Mouse (Mus musculus): Measurements from ENCODE around the gene Tmbim6.
A peak's percentile ranks its signal among the peaks of the same experiment; 100 is the strongest.
"Not testable (repeated sequence)": the region's sequence is repeated elsewhere in the genome, so short reads cannot be mapped to it uniquely, and the experiment has no call there.

The Tmbim6 gene

DNA sequence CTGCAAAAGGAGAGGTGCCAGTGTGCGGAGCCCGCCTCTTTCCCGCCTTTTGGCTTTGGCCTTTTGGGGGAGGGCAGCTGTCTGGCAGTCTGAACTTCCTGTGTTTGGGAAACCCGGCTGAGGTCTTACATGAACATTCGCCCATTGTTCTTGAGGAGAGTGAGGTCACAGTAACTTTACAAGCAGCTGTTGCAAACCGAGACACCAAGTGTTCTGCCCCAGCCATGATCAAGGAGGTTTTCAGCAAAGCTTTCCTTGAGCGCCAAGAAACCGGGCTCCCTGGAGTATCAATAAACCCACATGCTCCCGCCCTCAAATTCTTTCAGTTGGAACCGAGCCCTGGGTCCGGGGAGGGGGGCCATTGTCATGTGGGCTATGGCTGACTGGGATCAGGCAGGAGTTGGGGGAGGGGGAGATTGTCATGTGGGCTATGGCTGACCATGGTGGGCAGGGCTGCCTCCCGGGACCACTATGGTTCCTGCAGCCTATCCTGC lies 27.9 kb downstream of the Tmbim6 start:
- no peak for DNase-seq

DNA sequence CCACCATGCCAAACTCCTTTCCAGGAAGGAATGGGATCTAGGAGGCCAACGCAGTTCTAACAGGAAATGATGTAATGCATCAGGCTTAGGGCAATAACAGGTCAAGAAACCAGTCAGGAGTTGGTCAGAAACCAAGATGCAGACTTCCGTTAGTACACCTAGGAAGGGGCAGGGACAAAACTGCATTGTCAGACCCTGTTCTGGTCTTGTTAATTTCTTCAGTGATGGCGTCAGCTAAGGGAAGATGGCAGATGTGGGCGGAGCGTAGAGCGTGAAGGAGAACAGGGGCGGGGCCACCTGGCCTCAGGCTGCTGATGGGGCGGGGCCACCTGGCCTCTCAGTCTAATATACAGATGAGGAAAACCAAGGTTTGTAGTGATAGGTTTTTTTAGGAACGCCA lies 28.5 kb downstream of the Tmbim6 start:
- no peak for DNase-seq

DNA sequence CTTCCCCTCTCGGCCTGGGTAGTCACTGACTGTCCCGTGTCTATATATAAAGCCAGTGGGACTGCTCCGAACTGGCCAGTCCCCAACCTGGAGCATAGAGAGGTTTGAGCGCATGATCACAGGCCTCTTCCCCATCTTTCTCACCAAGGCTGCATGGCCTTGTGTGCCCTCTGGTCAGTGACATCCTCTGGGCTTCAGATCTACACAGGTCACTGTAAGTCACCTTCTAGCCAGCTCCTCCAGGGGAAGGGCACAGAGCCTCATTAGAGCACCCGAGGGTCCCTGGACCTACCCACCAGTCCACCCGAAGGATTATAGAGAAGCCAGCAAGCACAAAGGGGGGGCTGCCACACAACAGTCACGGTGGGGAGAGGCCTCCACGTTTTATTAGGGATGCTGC lies 29.0 kb downstream of the Tmbim6 start:
- no peak for DNase-seq

DNA sequence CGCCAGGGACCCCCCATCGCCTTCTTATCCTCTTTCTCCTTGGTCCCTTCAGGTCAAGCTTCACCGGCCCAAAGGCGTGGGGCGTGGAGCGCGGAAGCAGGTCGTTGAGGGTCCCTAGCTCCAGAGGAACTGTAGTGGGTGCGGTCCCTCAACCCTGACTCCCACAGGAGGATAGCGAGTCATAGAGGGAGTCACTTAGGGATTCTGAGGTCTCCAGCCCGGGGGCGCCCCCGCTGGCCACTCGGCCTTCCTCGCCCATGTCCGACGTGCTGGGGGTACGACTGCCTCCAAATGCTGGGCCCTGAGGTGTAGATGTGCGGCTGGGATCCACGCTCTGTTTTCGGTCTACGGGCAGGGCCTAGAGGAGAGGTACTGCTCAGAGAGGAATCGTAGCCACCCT lies 29.9 kb downstream of the Tmbim6 start:
- DNase-seq: no peak

DNA sequence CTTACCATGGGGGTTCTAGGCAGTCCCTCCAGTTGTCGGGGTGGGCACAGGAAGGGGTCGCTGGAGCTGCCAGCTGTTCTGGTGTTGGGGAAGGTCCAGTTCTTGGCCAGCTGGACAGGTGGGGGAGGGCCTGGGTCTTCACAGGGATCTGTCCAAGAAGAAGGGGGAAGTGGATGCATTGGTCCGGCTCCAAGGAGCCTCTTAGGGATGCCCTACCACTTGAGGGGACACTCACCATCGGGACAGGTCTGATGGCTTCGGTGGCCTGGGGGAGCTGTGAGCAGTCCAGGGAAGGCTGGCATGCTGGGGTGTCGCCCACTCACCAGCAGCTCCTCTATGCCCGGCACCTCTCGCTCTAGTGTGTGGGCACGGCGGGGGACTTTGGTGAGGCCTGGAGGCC lies 30.4 kb downstream of the Tmbim6 start:
- DNase-seq: no peak

DNA sequence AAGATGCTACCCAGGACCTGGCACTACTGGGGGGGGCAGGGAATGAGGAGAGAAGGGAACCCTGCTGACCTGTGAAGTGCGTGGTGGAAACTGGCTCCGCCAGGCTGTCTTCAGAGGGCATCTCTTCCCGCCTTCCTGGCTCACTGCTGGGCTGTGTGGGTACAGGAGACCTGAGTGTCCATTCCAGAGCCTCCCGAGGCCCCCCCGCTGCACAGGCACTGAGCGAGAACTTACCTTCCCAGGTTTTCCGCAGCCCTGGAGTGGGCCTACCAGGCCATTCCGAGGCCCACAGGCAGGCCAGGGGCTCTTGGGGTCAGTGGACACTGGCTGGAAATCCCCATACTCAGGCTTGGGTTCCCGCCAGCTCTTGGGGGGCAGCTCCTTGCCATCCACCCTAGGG lies 31.2 kb downstream of the Tmbim6 start:
- no peak for DNase-seq

DNA sequence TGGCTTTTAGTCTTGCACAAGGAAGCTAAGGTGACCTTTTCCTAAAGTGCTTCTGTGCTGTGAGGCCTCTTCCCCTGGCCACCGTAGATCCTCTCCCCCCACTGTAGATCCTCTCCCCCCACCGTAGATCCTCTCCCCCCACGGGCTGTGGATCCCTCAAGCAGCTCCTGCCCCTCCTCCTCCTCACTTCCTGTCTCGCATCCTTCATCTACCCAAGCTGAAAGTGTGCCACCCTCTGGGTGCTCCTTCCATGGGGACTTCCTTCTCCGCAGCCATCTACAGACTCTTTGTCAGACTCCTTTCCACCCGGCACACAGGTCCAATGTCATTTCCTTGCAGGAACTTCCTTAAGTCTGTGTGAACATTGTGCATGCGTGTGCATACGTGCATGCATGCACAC lies 37.7 kb downstream of the Tmbim6 start:
- DNase-seq: no peak

DNA sequence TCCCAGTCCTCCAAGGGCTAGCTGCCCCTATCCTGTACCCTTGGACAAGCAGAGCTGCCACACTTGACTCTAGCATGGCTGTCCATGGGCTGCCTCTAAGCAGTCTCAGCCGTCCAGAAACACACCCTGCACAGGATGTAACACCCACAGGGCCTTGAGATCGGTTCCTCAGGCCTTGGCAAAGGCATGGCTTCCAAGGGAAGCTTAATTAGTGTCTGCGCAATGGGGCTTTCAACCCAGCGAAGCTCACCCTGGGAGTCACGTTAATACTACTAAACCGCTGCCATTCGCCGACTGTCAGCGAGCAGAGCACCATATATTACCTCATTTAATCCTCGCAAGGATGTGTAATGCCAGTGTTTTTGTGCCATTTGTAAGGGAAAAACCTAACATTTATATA lies 38.4 kb downstream of the Tmbim6 start:
- no peak for DNase-seq

DNA sequence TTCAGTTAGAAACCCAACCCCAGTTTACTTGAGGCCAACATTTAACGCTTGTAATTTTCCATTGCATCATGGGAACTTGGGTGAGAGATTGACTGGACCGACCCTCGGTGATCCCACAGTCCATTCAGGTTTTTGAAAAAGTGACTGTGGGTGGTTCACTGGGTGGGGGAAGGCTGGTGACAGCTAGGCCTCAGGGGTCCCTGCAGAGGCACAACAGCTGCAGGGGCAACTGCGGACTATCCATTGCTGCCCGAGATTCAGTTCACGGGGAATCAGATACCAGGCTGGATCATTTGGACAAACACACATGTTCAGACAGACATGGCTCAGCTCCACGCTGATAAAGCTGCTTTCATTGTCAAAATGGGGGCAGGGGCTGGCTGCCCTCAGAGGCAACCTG lies 38.8 kb downstream of the Tmbim6 start:
- no peak for DNase-seq

DNA sequence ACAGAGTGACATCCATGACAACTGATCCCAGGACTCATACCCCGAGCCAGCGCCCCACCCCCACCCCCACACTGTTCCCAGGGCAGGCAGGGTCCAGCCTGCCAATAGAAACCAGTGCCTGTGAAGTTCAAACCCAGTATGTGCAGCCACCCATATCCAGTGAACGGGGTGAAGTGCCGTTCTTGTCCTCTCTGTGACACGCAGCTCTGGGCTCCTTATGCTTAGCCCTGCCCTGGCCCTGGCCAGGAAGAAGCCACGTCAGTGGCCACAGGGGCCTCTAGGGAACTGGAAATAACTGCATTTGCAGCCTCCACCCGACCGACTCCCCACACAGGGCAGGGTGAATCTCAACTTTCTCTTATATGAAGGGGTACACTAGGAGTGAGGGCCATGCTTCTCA lies 39.3 kb downstream of the Tmbim6 start:
- no peak for DNase-seq

DNA sequence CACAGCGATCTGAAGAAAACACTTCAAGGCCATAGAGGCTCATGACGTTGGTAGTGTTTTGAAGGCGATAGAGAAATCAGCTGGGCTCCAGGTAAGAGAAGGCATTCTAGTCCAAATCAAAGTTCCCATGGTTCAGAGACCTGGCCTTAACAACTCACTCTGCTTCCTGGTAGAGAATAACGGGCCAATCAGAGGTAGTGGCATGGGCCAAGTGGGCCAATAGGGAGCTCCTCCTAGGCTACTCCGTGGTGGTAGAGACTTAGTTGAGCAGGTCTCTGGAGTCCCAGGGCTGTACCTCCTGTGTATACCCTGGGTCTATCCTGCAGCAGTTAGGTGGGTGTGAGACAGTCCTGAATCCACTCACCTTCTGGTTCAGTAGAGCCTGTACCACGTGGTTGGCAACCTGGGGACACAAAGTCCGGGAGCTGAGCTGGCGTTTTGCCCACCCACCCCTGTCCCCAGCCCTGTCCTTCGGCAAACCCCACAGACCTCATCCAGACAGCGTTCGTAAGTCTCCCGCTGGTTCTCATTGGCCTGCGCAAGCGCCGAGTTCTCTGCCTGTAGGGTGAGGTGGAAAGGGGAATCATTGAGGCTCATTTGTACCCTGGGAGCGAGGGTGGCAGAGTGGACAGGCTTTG lies 40.5 kb downstream of the Tmbim6 start:
- no peak for DNase-seq

DNA sequence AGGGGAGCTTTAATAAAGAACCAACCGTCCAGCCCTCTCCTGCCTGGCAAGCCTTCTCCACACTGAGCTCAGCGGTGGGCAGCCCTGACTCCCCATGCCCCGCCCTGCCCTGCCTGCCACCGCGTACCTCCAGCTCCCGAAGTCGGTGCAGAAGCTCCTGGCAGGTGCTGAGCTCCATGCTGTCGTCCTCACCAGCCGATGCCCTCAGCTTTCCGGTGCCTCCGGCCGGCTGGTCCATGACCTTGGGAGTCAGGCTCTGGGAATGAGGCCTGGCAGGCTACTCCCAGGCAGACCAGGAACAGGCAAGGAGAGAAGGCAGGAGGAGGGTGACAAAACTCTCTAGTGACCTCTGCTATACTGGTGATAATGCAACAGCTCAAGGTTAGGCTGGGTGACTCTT lies 41.2 kb downstream of the Tmbim6 start:
- no peak for DNase-seq

DNA sequence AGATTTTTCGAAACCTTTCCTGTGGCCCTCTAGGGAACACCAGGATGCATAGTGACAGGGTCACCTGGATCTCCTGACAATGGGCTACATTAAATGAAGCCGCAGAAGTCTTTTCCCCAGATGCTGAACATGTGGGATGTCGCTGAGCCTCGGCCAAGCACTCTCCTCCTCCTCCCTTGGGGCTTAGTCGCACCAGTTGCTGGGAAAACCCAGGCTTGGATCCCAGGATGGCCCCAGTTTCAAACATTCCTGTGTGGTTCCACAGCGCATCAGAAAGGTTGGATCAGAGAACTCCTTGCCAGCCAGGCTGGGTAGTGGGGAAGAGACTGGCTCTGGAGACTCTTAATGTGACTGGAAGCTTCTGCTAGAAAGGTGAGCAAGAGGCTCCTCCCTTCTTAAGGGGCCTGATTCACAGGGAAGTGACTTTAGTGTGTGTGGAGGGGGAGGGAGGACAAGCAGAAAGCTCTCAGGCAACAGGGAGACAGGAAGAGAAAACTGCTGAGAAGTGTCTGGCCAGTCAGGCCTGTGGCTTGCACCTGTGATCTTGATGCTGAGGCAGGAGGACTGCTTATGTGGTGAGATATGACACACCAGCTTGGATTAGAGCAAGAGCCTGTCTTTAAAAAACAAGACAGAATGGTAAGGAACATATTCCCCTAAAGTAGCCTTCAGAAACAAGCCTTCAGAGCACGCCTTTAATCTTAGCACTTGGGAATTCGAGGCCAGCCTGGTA lies 46.5 kb downstream of the Tmbim6 start:
- no peak for DNase-seq

DNA sequence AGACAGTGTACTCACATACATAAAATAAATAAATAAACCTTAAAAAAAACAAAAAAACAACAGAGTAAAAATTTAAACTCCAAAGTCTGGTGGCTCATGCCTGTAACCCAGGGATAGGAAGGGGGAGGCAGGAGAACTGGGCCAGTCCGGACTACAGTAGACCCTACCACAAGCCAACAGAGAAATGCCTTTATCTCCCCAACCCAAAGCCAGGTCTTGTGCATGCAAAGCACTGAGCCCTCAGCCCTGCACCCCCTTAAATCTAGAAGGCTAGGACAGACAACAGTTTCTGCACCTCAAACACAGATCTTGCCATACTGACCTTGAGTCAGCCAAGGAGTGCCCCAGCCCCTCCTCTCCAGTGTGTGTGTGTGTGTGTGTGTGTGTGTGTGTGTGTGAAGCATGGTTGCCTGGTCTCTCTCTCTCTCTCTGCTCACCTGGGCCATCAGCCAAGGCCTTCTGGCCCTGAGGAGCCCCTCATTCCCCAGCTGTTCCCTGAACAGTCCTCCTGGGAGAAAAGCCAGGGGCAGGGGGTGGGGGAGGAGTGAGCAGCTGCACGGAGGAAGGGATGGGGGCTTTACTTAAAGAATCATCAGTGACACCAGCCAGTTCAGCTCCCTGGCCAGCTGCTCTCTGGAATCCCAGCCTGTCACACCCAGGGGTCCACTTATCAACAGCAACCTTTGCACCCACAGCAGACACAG lies 47.6 kb downstream of the Tmbim6 start:
- no peak for DNase-seq

DNA sequence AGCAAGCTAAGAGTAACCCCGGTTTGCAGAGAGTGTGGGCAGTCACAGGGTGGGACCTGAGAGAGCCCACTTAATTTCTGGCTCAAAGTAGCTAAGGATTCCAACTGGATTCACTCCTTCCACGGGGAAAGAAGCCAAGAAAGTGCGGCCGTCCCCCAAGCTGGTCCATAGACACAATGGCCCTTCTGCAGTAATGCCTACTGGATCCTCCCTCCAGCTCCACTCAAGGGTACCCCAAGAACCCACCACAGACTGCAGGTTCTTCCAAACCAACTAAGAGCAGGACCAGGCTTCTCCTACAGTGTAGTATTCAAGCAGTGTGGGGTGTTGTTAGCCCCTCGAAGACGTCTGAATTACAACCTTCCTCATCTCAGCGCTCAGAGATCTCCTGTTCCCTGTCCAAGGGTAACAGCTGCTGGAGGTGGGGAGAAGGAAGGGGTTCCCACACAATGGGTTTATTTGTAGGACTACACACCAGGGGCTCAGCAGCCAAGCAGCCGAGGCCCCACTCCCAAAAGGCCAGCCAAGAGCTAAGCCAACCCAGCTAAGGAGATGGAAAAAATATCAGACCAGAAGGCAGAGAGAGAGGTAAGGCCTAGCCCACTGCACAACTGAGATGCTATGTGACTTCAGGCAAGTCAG lies 48.3 kb downstream of the Tmbim6 start:
- DNase-seq: no peak

DNA sequence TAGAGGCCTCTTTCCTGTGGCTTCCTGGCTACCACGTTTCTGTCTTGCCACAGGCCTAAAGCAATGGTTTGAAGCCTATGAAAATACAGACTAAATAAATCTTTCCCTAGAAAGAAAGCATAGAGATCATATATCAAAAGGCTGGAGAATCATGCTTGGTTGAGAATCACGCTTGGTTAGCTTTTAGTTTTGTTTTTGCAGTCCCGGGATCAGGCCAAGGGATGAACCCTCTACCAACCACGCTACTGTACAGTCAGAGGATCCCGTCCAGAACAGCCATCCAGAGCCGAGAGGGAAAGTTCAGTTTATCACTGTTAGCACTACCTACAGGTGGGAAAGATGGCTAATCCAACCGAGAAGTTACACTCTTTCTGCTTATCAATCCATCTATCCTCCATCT lies 49.7 kb downstream of the Tmbim6 start:
- DNase-seq: no peak

DNA sequence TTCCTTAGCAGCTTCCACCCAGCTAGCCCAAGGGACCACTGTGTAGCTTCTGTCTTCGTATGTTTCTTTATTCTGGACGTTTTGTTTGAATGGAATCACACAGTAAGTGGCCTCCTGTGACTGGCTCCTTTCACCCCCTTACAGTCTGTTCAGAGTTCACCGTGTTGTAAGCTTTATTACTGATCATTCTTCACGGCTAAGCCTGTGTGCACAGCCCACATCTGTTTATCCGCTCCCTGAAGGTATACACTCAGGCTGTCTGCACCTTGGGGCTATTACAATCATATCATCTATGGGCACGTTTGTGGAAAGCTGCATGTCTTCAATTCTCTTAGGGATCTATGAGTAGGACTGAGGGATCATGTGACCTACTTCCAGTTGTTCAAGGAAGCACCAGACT lies 52.9 kb downstream of the Tmbim6 start:
- no peak for DNase-seq

DNA sequence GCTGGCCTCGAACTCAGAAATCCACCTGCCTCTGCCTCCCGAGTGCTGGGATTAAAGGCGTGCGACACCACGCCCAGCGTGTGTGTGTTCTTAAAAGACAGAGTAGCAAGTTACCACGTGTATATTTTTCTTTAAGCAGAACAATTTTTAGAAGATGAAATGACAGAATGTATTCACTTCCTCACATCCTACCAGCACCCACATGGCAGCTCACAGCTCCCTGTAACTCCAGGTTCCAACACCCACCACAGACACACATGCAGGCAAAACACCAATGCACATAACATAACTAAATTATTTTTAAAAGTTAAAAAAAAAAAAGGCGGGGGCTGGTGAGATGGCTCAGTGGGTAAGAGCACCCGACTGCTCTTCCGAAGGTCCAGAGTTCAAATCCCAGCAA lies 53.5 kb downstream of the Tmbim6 start:
- DNase-seq: not testable (repeated sequence)

DNA sequence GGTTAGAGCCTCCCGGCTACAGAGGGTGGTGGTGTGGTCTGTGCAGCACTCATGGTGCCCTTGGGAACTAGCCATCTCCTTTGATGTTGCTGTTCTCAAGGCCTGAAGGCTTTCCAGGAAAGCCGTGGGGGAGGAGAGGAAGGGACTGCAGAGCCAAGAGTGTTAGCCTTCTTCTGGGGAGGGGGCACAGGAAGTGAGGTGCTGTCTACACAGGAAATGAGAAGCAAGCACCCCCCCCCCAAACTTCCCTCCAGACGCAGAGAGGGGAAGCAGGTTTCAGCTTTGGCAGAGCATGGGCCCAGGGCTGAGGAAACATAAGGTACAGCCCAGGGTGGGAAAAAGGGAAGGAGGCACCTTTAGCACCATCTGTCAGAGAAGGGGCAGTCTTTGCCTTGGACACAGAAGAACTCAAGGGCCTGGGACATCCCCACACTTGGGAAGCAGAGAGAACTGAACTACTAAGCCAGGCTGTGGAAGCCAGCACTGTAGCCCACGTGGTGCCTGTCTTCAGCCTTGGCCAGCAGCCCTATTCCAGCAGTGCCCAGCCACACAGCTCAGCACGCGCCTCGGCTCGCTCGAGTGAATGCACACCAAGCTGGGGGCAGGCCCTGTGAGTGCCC lies 56.6 kb downstream of the Tmbim6 start:
- peak; percentile 77 for DNase-seq

DNA sequence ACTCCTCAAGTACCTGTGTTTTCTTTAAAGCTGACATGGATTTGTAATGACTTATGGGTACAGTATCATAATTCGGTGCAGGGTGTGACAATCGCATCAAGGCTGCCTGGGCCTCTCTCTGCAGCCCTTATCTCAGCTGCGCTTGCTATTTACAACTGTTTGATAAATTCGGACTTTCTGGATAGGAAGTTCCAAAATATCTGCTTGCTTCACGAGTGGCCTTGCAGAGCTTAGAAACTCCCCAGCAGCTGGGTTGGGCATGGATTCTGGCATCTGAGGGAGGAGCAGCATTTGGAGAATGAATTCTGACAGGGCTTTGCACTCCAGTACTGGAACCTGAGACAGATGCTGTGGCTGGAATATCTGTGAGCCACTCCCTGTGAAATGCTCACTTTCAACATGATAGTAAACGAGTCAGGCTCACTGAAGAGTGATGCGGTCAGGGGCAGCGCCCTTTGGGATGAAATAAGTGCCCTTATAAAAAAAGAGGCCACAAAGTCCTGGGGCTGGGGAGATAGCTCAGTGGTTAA lies 57.1 kb downstream of the Tmbim6 start:
- no peak for DNase-seq

DNA sequence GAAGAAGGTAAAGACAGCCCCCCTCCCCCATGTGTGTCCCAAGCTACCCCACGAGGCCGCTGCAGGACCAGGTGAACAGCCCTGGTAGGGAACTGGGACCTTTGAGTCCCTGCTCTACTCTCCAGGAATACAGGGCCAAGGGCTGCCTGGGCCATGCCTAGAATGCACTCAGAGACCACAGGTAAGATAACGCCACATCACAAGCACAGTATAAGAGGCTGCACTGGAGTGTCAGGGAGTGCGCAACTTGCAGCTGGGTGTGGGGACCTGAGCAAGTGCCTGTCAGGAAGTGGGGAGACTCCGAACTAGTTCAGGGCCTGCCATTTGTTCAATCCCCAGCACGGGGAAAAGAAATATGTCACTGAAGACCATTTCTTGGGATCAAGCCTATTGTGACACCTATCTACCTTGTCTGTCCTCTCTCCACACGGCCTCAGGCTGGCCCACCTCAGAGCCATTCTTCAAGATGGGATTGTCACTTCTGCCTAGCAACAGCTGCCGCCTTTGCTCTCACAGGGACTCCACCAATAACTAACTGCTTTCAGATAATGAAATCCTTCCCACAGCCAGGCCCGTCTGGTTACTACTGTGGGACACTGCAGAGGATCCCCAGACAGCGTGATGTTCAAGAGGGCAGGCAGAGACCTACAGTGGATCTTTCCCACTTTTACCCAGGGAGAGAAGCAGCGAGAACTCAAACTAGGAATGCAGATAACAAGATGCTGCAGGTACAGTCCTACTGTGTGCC lies 60.6 kb downstream of the Tmbim6 start:
- DNase-seq: no peak

DNA sequence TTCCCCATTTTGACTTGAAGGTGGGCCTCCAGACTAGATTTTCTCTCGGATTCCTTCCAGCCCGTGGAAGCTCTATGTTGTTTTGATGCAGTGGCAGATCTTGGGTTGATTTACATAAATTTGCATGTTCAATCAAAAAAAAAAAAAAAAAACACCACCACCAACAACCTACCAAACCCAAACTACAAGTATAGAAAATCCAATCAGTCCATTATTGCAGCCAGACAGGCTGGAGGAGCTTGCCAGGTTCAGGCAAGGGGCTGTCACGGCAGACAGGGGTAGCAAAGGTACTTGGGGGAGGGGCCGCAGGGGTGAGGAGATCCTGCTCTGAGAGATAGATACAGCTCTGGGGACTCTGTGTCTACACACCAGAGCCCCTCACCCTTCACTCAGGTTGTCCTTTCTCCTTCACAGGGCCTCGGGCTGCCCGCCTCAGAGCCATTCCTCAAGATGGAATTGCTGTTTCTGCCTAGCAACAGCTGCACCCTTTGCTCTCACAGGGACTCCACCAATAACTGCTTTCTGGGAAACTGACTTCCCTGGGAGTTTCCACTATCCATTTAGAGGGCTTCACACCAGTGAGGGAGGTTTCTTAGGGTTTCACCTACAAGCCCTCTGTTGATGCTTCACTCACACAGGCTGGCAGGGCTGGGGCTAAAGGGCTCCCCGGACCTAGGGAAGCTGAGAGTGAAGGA lies 62.0 kb downstream of the Tmbim6 start:
- DNase-seq: no peak
